Mouse (Mus musculus): ENCODE data around the gene Vps52. TPM values are rescaled to one million over a fixed set of nuclear protein-coding genes. Genes with fewer than 3 reads are reported as not detected.
A peak's percentile ranks its signal among the peaks of the same experiment; 100 is the strongest.
"Not testable (repeated sequence)": the region's sequence is repeated elsewhere in the genome, so short reads cannot be mapped to it uniquely, and the experiment has no call there.

Vps52 gene
- total RNA-seq, 1 experiment from 2014 or later = 31.5 TPM

DNA sequence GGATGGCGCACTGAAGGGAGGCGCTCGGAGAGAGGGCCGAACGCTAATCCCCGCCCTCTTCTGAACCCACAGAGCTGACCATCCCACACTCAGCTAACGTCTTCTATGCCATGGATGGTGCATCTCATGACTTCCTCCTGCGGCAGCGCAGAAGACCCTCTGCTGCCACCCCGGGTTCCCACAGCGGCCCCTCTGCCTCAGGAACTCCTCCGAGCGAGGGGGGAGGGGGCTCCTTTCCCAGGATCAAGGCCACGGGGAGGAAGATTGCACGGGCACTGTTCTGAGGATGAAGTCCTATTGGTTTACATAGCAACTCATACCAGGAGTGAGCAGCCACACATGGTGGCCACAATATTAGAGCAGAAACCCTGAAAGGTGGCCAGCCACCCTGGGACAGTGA is 18.6 kb upstream of the Vps52 start:
- no peak for ATAC-seq (ENCODE audit: extremely low read depth, insufficient number of reproducible peaks, low FRiP score, poor library complexity, severe bottlenecking)

DNA sequence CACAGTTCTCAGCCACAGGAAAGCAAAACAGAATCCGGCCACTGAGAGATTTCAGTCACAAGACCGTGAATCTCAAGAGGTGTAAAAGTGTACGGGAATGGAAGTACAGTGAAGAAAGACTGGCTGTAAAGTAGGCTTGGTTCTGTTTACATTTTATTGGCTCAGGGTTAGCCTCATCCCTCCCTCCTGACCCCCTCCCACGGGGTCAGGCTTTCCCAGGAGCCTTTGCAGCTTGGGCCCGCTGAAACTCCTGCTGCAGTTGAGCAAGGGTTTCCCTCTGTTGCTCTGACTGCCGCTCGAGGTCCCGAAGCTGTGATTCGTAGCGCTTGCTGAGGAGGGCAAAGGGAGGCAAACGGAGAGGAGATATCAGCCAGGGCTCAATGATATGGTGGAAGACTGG is 16.8 kb upstream of the Vps52 start:
- no peak for ATAC-seq (ENCODE audit: extremely low read depth, insufficient number of reproducible peaks, low FRiP score, poor library complexity, severe bottlenecking)

DNA sequence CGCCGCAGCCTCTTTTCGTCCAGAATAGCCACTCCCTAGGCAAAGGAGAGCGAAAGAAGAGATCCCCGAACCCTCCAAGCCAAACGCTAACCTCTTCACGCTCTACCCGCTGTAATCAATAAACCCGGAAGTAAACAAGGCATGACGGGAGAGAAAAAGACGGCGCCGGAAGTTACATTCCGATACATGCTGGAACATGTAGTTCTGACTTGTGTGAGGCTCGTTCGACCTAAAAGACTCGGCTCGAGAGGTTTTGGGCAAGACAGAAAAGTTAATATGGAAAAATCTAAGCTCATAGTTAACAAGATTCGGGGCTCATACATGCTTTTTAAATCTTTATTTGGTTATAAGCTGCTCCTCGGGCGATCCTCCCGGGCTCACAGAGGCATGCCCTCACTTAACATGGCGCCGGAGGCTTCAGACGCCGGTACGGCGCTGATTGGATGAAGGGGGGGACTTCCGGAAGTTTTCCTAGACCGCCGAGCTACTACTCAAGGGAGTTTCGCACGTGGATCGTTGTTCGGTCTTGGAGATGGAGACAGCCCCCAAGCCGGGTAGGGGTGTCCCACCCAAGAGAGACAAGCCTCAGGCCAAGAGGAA is 15.3 kb upstream of the Vps52 start, which contains the start of the genes Pfdn6 and Wdr46:
Gene Pfdn6, minus strand, starts transcription at position 138 of the 600 bp plus-strand sequence.
Gene Wdr46, plus strand, starts transcription at position 455 of the 600 bp plus-strand sequence.
- peak; percentile 81 for ATAC-seq (ENCODE audit: extremely low read depth, insufficient number of reproducible peaks, low FRiP score, poor library complexity, severe bottlenecking)

DNA sequence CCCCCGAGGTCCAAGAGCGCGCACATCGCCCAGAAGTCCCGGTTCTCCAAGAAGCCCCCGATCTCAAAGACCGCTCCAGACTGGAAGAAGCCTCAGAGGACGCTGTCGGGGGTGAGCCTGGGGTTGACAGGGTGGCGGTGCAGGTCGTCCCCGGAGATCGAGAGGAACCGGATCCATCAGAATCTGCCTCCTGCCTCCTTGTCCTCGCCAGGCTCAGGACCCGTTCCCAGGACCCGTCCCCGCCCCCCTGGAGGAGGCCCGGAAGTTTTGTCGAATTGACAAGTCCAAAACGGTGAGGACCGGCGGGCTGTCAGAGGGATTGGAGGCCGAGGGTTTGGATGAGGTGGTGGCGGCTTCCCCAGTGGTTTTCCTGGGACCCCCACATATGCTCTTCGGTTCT is 14.6 kb upstream of the Vps52 start:
- no peak for ATAC-seq (ENCODE audit: extremely low read depth, insufficient number of reproducible peaks, low FRiP score, poor library complexity, severe bottlenecking)

DNA sequence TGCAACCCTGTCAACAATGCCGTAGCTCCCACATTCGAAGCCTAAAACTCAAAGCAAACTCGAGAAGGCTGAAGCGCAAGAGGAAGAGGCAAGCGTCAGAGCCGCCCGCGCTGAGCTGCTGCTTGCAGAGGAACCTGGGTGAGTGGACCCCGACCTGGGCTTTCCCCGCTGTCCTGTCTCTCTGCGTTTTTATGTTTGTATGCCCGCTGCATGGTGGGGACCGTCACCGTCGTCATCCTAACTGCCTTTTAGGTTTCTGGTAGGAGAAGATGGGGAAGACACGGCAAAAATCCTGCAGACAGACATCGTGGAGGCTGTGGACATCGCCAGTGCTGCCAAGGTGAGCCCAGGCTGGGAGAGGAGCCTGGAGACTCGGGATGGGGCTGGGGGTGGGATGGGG is 14.2 kb upstream of the Vps52 start:
- no peak for ATAC-seq (ENCODE audit: extremely low read depth, insufficient number of reproducible peaks, low FRiP score, poor library complexity, severe bottlenecking)

DNA sequence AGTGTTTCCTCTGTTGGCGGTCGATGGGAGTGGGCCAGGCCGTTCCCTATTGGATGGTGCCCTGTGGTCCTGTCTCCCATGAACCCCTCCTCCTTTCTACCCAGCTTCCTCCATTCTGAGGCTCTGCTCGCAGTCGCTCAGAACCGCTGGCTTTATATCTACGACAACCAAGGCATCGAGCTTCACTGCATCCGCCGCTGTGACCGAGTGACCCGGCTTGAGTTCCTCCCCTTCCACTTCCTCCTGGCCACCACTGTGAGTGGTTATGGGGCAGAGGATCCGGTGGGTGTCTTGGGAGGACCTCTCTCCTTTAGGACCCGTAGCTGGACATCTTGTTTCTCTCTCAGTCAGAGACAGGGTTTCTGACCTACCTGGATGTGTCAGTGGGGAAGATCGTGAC is 12.2 kb upstream of the Vps52 start:
- ATAC-seq (ENCODE audit: extremely low read depth, insufficient number of reproducible peaks, low FRiP score, poor library complexity, severe bottlenecking) = no peak

DNA sequence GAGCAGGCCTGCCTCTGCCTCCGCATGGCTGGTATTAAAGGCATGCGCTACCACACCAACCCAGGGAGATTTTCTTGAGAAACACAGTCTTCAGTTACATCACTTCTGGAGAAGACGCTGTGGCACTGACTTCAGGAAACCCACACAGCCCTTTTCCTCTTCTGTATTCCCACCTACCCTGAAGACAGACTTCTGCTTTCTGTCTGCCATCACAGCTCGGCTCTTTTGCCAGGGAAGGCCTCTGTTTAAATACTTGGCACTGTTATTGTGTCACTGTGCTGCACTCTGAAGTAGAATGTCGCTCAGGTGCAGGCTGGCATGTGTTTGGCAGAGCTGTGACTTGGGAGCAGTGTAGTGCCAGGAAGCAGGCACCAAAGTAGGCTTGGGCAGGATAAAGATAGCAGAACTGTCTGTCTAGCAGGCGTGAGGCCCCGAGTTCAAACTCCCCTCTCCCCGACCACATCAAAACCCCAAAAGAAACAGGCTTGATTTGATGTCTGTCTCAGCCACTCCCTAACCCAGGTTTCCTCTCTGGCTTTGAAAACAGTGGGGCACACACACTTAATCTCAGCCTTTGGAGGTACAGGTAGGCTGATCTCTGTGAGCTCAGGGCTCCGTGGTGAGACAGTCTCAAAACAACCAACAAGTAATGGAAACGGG is 8.1 kb upstream of the Vps52 start:
- ATAC-seq (ENCODE audit: extremely low read depth, insufficient number of reproducible peaks, low FRiP score, poor library complexity, severe bottlenecking) = no peak

DNA sequence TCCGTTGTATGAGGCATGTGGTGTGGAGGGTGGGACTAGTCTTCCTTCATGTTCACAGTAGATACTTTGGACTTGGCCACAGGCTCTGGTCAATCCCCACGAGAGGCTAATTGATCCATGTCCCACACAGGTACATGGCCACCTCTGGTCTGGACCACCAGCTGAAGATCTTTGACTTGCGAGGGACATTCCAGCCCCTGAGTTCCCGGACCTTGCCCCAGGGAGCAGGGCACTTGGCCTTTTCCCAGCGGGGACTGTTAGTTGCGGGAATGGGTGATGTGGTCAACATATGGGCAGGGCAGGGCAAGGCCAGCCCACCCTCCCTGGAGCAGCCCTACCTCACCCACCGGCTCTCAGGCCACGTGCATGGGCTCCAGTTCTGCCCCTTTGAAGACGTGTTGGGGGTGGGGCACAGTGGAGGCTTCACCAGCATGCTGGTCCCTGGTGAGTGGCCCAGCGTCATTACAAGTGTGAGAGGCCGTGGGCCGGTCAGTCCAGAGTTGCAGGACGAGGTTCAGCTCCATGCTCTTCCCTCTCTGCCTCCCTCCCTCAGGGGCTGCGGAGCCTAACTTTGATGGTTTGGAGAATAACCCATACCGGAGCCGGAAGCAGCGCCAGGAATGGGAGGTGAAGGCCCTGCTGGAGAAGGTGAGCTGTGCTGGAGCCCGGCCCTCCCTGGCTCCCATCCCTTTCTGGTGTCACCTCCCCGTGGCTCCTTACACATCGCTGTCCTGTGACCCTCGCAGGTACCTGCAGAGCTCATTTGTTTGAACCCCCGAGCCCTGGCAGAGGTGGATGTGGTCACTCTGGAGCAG is 7.3 kb upstream of the Vps52 start:
- no peak for ATAC-seq (ENCODE audit: extremely low read depth, insufficient number of reproducible peaks, low FRiP score, poor library complexity, severe bottlenecking)

DNA sequence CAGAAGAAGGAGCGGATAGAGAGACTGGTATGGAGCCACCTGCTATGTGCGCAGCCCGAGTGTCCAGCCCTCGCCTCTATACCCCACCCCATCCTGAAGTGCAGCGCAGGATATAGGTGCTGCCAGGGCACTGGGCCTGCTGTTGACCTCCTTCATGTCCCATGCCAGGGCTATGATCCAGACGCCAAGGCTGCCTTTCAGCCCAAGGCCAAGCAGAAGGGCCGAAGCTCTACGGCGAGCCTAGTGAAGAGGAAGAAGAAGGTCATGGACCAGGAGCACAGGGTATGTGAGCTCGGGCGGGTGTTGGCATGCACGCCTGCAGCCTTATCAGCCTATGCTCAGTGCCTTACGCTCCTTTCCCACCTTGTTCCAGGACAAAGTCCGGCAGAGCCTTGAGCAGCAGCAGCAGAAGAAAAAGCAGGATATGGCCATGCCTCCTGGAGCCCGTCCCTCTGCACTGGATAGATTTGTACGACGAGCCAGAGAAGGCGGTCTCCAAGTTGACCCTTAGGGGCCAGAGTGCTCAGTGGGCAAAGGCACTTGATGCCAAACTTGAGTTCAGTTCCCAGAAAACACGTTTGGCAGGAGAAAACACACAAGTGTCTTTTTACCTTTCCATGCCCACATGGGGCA is 6.6 kb upstream of the Vps52 start:
- ATAC-seq (ENCODE audit: extremely low read depth, insufficient number of reproducible peaks, low FRiP score, poor library complexity, severe bottlenecking) = no peak

DNA sequence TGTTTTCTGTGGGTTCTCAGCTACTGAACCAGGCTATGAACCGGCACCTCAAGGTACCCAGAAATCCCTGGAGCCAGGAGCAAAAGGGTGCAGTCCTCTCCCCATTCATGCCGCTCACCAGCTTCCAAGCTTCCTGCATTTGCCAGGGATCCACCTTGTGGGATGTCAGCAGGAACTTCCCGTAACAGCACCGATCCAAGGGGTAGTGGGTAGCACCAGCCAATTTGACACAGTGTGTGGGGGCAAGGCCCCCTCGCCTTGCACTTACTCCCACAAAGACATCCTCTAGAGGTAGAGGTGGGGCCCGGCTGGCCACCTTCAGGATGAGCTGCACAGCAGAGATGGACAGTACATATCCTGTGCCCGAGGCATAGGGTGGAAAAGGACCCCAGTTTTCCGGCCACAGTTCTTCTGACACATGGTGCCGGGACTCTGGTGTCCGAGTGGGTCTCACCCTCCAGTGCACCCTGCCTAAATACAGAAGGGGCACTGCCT is 5.4 kb upstream of the Vps52 start:
- ATAC-seq (ENCODE audit: extremely low read depth, insufficient number of reproducible peaks, low FRiP score, poor library complexity, severe bottlenecking) = no peak

DNA sequence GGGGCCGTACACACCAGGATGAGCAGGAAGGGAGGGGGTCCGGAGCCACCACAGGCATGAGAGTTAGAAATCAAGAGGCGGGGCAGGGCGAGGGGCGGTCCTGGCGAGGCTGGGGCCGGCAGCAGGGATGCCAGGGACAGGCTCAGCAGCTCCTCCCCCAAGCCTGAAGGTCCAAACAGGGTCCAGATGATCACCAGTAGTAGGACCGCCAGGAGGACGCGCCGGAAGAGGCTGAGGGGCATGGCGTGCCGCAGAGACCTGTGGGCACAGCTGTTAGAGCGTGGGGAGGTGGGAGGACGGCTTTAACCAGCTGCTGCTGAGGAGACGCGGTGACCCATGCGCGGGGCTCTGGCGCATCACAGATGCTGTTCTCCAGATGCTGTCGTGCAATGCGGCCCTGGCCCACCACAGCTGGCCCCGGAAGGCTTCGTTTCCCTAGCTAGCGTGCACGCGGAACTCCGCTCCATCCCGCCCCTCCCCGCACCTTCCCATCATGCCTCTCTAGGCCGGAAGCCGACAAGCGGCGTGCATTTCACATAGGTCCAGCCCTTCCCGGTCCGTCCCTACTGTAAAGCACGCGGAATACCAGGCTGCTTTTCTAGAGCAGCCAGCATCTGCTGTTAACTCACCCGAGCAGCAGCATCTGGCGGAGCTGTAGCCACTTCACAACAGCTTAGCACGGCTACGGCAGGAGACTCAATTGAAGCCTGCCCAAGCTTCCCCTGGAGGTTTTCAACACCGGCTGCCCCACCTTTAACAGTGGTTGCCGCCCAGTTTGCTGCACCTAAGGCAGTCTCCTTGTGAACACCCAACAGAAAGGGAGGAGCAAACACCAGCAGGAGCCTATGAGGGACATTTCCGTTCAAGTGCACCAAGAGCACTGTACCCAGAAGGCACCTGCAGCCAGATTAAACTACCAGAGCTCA is 4.3 kb upstream of the Vps52 start, which contains the start of gene B3galt4:
Gene B3galt4, minus strand, starts transcription at position 468 of the 926 bp plus-strand sequence.
- peak; percentile 27; the same call in 1 of the 2 replicates for ATAC-seq (ENCODE audit: extremely low read depth, insufficient number of reproducible peaks, low FRiP score, poor library complexity, severe bottlenecking)

DNA sequence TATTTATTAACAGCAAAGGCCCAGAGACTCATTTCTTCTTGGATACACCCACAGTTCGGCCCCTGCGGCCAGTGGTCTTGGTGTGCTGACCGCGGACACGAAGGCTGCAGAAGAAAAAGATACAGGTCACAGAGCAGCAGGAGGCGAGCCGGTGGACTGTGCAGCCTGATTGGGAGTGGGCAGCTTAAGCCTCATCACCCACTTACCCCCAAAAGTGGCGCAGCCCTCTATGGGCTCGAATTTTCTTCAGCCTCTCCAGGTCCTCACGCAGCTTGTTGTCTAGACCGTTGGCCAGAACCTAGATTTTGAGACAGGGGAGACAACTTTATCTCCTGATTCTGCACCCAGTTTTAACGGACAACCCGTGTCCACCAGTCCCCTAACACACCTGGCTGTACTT is 3.6 kb upstream of the Vps52 start:
- ATAC-seq (ENCODE audit: extremely low read depth, insufficient number of reproducible peaks, low FRiP score, poor library complexity, severe bottlenecking) = not testable (repeated sequence)

DNA sequence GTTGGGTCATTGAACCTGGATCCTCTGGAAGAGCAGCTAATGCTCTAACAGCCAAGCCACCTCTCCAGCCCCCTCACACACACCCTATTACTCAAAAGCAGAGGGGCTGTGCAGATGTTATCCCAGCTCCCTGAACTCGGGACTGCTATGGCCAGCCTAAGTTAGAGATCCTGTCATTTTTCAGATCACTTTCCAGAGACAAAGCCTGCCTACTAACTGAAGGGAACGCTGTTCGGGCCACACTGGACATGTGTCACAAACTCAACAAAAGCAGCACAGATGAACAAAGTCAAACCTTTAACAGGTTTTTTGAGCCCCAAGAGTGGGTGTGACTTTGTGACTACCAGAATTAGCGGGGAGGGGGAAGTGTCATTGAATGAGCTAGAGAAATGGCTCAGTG is 2.7 kb upstream of the Vps52 start:
- ATAC-seq (ENCODE audit: extremely low read depth, insufficient number of reproducible peaks, low FRiP score, poor library complexity, severe bottlenecking) = no peak

DNA sequence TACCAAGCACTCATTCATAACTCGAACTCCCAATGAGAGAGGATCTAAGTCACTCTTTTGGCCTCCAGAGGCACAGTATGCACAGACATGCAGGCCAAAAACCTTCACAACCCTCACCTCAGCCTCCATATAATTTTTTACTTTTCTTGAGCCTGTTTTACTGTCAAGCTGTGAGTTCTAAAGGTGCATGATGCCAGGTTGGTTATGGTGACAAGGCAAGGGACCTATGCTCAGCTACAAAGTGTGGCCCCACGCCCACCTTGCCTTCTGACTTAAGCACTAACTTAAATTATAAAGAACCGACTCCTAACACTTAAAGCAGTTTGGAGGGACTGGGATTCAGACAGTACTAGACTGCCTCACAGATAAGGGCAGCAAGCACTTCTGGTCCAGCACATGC is 2.3 kb upstream of the Vps52 start:
- ATAC-seq (ENCODE audit: extremely low read depth, insufficient number of reproducible peaks, low FRiP score, poor library complexity, severe bottlenecking) = no peak

DNA sequence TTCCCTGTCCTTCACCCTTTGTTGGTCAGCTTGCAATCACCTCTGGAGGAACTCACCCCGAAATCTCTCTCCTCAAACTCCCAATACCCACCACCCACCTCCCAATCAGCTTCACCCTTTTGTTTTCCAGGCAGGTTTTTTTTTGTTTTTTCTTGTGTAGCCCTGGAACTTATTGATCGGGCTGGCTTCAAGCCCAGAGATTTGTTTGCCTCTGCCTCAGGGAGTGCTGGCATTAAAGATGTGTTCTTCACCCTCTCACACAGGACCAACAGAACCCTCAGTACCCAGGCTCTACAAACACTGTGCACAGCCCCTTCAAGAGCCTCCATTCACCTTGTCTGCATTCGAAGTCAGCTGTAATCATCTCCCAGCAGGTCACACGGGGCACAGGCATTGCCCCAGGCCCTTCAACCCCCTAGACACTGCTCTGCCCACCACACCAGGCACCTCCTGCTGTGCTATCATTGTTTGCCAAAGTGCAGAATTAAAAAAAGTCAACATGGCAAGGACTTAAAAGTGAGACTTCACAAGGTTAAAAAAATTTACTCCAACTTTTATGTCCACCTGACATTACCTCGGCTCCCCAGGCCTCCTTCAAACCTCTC is 1.5 kb upstream of the Vps52 start:
- ATAC-seq (ENCODE audit: extremely low read depth, insufficient number of reproducible peaks, low FRiP score, poor library complexity, severe bottlenecking) = no peak

DNA sequence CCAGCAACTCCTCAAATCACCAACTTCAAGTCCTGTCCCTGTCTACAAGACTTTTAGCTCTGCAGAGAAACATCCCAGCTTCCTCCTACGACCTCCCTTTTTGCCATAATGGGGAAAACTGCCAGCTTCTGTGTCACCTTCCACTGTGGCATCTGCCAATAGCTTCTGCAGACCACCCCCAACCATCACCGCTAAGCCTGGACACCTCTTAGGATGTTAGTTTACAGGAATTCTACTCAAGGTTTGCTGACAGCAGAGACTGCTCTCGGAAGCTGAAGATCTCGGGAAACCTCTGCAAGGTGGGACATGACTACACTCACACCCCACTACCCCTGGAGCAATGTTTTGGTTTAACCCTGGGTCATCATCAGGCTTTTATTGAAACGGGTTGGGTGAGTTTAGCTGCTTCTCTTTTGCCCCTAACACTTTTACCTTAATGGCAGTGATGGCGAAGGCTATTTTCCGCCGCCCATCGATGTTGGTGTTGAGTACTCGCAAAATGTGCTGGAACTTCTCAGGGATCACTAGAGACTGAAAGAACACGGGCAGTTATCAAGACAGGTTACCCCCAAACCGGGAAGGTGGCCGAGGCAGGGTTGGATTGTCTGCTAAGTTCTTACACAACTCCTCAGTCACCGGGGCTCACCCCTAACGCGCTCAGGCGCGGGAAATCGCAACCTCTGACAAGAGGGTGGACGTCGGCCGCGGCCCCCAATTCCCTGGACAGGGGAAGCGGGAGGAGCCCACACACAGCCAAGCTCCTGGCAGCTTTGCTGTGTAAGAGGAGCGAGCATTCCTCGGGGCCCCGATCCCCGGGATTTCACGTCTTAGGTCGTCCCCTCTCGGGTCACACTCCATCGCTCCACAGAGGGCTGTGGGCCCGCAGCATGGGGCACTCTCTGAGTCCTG is 712 bp upstream of the Vps52 start:
- no peak for ATAC-seq (ENCODE audit: extremely low read depth, insufficient number of reproducible peaks, low FRiP score, poor library complexity, severe bottlenecking)

DNA sequence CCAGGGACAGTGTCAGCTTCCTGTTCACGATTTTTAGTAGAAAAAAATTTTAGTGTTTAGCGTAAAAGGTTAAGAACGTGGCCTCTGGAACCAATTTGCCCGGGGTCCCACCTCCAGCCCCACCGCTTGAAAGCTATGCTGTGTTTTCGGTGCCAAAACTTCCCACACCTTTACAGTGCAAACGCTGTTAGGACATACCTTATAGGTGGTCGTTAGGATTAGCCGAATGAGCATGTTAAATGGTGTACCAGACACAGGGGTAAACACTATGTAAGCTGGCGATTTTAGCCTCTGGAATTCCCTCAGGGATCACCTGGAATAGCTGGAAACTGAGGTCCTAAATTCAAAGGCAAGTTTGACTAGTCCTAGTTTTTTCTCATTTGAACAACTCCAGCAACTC is 724 bp downstream of the Vps52 start:
- ATAC-seq (ENCODE audit: extremely low read depth, insufficient number of reproducible peaks, low FRiP score, poor library complexity, severe bottlenecking) = no peak

All from neutrophil, adult 5-6 weeks (primary cell).